Mouse (Mus musculus) urinary bladder, postnatal 4 days (tissue): ENCODE data around the gene Itih5.

Experiments
- DNase-seq, 2 experiments: peaks; one replicate each; pipeline ENCODE4 v3.0.0; 2021 to 2022; ENCODE audit warnings: low spot score in 2 of 2

The Itih5 gene

GRCm38 (mm10) chr2:10167283-10167682 lies 13.9 kb downstream of the Itih5 start:
- DNase-seq: no peak

GRCm38 (mm10) chr2:10168016-10168415 lies 14.6 kb downstream of the Itih5 start:
- DNase-seq: no peak

- no peak for DNase-seq
These were observed 16.6 kb downstream of the Itih5 start for GRCm38 (mm10) chr2:10169991-10170390.

GRCm38 (mm10) chr2:10193553-10193952 lies 40.2 kb downstream of the Itih5 start:
- DNase-seq: no peak

- DNase-seq: no peak
These were observed 41.8 kb downstream of the Itih5 start for GRCm38 (mm10) chr2:10195162-10195561.

GRCm38 (mm10) chr2:10199326-10199725 lies 46.0 kb downstream of the Itih5 start:
- no peak for DNase-seq

GRCm38 (mm10) chr2:10200736-10201285 lies 47.4 kb downstream of the Itih5 start:
- DNase-seq: no peak

- DNase-seq: no peak
These were observed 50.9 kb downstream of the Itih5 start for GRCm38 (mm10) chr2:10204301-10204700.

GRCm38 (mm10) chr2:10213468-10213867 lies 60.1 kb downstream of the Itih5 start:
- DNase-seq: no peak

GRCm38 (mm10) chr2:10215876-10216565 lies 62.6 kb downstream of the Itih5 start:
- no peak for DNase-seq

- peak in 1 of 2 experiments; percentile 46 for DNase-seq
These were observed 63.3 kb downstream of the Itih5 start for GRCm38 (mm10) chr2:10216566-10217247.

GRCm38 (mm10) chr2:10221862-10222261 lies 68.5 kb downstream of the Itih5 start:
- no peak for DNase-seq

GRCm38 (mm10) chr2:10226907-10227306 lies 73.5 kb downstream of the Itih5 start:
- DNase-seq: no peak

- DNase-seq: no peak
These were observed 78.6 kb downstream of the Itih5 start for GRCm38 (mm10) chr2:10231971-10232370.

- DNase-seq: no peak
These were observed 83.2 kb downstream of the Itih5 start for GRCm38 (mm10) chr2:10236554-10236953.

- DNase-seq: peak in 1 of 2 experiments; percentile 53
These were observed 89.6 kb downstream of the Itih5 start for GRCm38 (mm10) chr2:10242970-10243369.

GRCm38 (mm10) chr2:10250441-10250840 lies 97.1 kb downstream of the Itih5 start:
- no peak for DNase-seq

- no peak for DNase-seq
These were observed 97.6 kb downstream of the Itih5 start for GRCm38 (mm10) chr2:10250926-10251325.

- no peak for DNase-seq
These were observed 98.1 kb downstream of the Itih5 start for GRCm38 (mm10) chr2:10251466-10251865.

GRCm38 (mm10) chr2:10252016-10252415 lies 98.6 kb downstream of the Itih5 start:
- no peak for DNase-seq

- DNase-seq: no peak
These were observed 100.0 kb downstream of the Itih5 start for GRCm38 (mm10) chr2:10253351-10253750.

- DNase-seq: no peak
These were observed 103.6 kb downstream of the Itih5 start for GRCm38 (mm10) chr2:10256949-10257348.

- DNase-seq: no peak
These were observed 104.9 kb downstream of the Itih5 start for GRCm38 (mm10) chr2:10258312-10258711.
